Mouse (Mus musculus) layer of hippocampus, adult 9-11 months (tissue): ENCODE data around the gene Herc4.
A peak's percentile ranks its signal among the peaks of the same experiment; 100 is the strongest.
"Not testable (repeated sequence)": the region's sequence is repeated elsewhere in the genome, so short reads cannot be mapped to it uniquely, and the experiment has no call there.

Experiments
- DNase-seq: peaks from one replicate; pipeline ENCODE4 v3.0.0; 2022

The Herc4 gene

GRCm38 (mm10) chr10:63258696-63259095 is 15.1 kb downstream of the Herc4 start:
- DNase-seq = no peak

DNA sequence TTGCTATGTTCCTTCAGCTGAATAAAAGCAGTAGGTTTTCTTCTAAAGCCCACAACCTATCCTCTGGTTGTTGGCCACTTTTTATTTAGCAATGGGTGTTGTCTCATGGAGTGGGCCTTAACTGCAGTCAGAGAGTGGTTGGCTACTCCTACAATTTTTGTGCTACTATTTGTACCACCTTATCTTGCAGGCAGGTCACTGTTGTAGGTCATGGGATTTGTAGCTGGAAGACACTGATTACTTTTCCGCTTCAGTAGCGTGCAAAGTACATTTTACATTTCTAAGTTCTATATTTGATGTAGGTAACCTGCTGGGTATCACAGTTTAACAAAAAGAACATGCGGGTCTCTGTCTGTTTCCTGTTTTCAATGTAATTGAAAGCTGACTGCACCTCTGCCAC is 15.7 kb downstream of the Herc4 start:
- no peak for DNase-seq

GRCm38 (mm10) chr10:63267941-63268340 is 24.3 kb downstream of the Herc4 start:
- DNase-seq = no peak

DNA sequence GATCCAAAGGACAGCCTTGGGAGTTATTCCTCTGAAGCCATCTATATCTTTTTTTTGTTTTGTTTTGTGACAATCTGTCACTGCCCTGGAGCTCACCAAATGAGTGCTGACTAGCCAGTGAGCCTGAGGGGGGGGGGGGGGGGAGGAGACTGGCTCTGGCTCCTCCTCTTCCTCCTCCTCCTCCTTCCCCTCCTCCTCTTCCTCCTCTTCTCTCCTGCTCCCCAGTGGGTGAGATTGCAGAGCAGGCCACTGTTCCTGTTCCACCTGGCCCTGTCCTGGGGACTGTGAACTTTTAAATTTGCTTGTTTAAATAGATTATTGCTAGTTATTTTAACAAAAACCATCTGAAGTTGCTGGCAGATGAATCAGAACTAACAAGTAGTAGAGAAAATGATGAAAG is 28.8 kb downstream of the Herc4 start:
- DNase-seq = no peak

GRCm38 (mm10) chr10:63272868-63273267 is 29.3 kb downstream of the Herc4 start:
- DNase-seq = no peak

GRCm38 (mm10) chr10:63277010-63277409 is 33.4 kb downstream of the Herc4 start:
- no peak for DNase-seq

GRCm38 (mm10) chr10:63279851-63280250 is 36.2 kb downstream of the Herc4 start:
- DNase-seq = no peak

- no peak for DNase-seq
Measured at GRCm38 (mm10) chr10:63282417-63282816, 38.8 kb downstream of the Herc4 start.

- DNase-seq = no peak
Measured at GRCm38 (mm10) chr10:63282846-63283245, 39.2 kb downstream of the Herc4 start.

DNA sequence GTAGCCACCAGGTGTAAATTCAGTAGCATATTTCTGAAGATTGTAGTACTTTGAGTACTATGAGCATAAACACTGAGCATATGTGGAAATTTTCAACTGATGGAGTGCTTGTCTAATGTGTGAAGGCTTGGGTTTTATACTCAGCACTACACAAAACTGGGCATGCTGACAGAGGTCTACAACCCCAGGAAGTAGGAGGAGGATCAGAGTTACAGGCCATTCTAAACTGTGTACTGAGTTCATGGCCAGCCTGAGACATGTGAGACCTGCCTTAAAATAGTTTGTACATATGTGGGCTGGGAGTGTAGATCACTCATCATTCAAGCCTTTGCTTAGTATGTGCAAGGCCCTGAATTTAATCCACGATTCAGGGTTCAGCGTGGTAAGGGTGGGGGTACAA is 58.7 kb downstream of the Herc4 start:
- no peak for DNase-seq

DNA sequence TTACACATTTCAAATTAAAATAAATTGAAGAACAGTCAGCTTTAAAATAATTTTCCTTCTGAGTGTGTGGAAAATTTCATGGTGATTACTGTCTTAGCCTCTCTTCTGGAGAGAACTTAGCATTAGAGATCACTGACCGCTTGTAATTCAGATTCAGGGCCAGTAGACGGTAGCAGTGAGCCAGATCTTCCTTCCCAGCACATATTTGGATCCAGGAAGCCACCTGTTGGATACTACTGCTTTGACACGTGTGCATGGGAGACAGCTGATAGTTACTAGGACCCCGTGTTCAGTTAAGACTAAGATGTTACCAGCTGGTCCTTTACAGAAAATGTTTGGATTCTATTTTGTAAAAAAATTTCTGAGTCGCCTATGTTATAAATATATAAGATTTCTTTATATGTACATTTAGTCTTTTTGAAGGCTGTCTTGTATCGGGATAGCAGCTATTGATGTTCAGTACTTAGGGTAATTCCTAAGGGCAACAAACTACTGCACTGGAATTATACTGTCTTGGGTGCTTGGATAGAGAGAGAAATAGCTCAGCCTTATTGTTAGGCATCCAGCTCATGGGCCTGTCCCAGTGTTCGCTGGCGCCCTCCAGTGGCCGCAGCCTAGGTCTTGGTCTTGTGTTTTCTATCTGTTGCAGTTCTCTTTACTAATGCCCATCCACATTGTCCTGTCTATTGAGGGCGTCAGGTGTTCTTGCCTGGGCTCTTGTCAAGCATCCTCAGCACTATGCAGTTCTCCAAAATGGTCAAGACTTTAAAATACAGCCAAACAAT is 65.2 kb downstream of the Herc4 start:
- peak; percentile 80 for DNase-seq

DNA sequence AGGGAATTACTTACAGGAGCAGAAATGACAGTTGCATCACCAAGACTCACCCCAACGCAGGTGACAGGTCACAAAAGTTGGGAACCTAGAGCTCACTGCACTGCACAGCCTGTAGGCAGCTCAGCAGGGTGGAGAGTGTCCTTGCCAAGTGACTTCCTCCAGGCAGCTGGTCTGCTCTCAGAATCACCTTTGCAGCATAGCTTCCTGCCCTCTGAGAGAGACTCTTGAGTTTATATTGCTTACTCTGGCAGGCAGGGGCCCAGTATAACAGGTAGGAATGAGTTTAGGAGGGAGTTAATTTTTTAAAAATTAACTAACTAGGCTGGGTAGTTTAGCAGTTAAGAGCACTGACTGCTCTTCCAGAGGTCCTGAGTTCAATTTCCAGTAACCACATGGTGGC is 70.1 kb downstream of the Herc4 start:
- DNase-seq = no peak

- no peak for DNase-seq
Measured at GRCm38 (mm10) chr10:63327091-63327490, 83.5 kb downstream of the Herc4 start.

GRCm38 (mm10) chr10:63336901-63337300 is 93.3 kb downstream of the Herc4 start:
- DNase-seq = no peak

DNA sequence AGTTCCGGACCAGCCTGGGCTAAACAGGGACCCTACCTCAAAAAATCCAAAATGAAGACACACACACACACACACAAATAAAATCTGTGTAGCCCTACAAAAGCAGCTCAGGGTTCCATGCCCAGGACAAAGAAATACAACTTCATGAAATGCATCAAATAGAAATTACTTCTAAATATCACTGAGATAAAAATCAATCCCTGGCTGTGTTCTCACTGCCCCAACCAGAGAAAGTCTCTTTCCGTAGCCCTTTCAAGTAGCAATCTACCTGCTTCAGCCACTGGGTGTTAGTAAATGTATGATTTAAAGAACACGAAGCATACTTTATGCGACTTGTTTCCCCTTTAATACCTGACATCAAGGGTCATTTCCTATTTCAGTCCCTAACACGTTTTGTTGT is 93.7 kb downstream of the Herc4 start:
- DNase-seq = no peak

- peak; percentile 17 for DNase-seq
Measured at GRCm38 (mm10) chr10:63337951-63338836, 94.6 kb downstream of the Herc4 start.

DNA sequence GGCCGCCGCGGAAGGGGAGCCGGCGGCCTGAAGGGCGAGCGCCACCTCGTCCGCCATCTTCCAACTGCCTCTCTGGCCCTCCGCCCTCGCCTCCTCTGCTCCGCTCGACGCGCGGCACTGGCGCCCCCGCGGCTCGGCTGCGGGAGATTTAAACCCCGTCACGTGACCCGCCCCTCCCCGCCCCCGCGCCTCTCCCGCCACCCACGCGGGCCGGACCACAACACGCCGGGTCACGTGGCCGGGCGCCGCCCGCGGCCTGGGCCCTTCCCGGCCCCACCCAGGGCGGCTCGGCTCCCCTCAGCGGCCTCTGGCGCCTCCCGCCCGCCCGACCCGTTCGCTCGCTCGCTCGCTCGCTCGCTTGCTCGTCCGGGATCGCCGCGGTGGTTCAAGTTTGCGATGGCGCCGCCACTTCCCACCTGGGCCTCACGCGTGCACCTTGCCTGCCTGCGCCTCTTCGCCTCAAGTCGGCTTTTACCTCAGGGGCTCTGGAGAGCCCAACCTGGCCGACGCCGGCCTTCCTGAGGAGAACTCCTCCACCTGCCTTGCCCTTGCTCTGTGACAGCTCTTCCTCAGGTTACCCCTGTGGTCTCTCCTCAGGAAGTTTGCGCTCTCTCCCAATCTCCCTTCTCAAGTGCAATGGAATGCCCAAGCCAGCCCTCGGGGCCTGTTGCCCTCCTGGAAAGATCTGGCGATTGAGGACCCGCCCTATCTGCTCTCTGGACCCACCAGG is 95.5 kb downstream of the Herc4 start:
- peak; percentile 84 for DNase-seq

GRCm38 (mm10) chr10:63341351-63341750 is 97.7 kb downstream of the Herc4 start:
- no peak for DNase-seq

DNA sequence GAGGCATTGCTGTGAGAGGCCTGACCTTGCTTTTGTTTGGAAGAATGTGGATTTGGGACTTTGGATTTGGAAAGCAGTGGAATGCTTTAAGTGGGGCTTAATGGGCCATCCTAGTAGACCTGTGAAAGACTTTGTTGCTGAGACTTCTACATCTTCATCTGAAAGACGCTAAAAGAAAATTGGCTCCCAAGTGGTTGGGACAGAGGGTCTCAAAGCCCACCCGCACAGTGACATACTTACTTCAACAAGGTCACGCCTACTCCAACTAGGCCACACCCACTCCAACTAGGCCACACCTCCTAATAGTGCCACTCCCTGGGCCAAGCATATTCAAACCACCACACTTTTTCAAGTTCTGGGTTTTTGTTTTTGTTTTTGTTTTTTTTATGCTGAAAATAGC is 101.1 kb downstream of the Herc4 start:
- no peak for DNase-seq

DNA sequence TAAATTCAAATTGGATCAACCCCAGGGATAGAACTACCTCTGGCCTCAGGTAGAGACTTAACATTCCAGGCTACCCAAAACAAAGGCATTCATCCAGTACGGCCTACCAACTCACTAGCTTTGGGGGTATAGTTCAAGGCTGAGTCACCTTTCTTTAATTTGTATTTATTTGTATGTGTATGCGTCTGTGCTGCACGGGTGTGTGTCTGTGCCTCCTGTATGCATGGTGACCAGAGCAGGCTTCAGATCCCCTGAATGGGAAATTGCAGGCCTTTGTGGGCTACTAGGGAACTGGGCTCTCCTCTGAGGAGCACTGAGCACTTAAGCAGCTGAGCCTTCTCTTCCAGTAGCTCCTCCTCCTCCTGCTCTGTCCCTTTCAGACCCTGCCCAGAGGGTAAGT is 104.7 kb downstream of the Herc4 start:
- DNase-seq = no peak

DNA sequence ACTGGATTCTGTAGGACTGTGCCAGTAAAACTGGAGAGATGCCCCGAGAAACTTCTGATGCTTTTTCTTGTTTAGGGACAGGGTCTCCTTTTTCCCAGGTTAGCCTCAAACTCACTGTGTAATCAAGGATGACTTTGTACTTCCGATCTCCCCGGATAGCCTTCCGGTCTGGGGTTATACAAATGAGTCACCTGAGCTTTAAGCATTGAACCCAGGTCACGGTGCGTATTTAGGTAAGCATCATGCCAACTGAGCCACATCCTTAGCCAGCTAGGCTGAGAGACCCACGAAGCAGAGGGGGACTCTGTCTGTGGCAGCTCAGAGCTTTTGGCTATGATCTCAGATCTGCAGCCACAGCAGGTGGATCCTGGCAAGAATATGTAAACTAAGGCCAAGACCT is 107.1 kb downstream of the Herc4 start:
- DNase-seq = no peak

DNA sequence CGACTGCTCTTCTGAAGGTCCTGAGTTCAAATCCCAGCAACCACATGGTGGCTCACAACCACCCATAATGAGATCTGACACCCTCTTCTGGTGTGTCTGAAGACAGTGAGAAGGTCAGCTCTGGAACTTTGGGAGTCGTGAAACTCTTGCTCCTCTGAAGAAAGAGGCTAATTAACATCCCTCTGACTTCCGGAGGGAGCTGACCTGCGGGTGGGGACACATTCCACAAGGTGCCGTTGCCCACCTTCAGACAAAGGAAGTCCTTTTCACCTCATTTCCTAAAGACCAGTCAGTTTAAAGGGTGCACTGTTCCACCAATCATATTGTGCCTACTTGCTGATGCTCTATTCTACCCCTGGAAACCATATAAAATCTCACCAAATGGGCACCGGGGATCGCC is 107.5 kb downstream of the Herc4 start:
- DNase-seq = not testable (repeated sequence)

DNA sequence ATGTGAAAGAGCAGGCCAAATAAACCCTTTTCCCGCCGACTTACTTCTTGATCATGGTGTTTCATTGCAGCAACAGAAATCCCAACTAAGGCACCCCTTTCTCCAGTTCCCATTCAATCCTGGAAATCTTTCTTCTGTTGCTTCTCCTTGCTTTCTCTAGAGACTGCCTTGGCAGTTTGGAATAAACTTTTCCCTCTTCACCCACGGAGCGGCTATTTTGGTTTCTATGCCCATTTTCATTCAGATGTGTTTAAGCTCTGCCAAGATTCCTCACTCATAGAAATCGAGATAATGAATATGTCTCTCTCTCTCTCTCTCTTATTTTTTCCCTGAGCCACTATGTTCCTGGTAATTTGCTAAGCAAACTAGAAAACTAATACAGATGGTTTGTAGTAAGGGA is 108.5 kb downstream of the Herc4 start:
- DNase-seq = no peak

GRCm38 (mm10) chr10:63360502-63360901 is 116.9 kb downstream of the Herc4 start:
- DNase-seq = no peak
